Mouse (Mus musculus): ENCODE measurements around the gene Kcnh1. TPM values are rescaled to one million over a fixed set of nuclear protein-coding genes. Genes with fewer than 3 reads are reported as not detected.

The Kcnh1 gene
- total RNA-seq, 2 experiments from 2014 or later: 0.11 TPM

Other genes starting within 250 kb of the Kcnh1 start
- under 1 TPM; 0.16 to 0.53 TPM for gene Rd3, start 213.4 kb upstream of the Kcnh1 start, total RNA-seq (2021)
- 1 to 10 TPM; 5.2 to 6.8 TPM for gene Traf5, start 98.2 kb upstream of the Kcnh1 start, total RNA-seq (2021)
- 10 to 100 TPM; 36.8 to 42.6 TPM for gene Rcor3, start 52.7 kb upstream of the Kcnh1 start, total RNA-seq (2021)